Mouse (Mus musculus): ENCODE measurements around the gene Gga2.

GRCm38 (mm10) chr7:122065656-122066055 lies 44.6 kb upstream of the Gga2 start:
- TF ChIP-seq EP300 (IDR thresholded peaks at IDR 0.05; ENCODE audit: insufficient read depth, low read depth, low read length) (no peak), POLR2A (IDR thresholded peaks at IDR 0.05; ENCODE audit: insufficient read depth, low read length) (no peak), CTCF (IDR thresholded peaks at IDR 0.05; ENCODE audit: low read depth, low read length) (no peak)

All from ES-Bruce4 (cell line).